Mouse (Mus musculus) midbrain, embryonic 11.5 days (tissue): ENCODE measurements at regions not wholly inside any gene's neighbourhood (a gene's known extent, or its start where the extent isn't known, plus 50 kb on each side); places are given as distances from the start of the nearest gene placed in this dataset.
A peak's percentile ranks its signal among the peaks of the same experiment; 100 is the strongest.

Experiments used
- ATAC-seq: fragments of 200-750 bp; cut with Nextera tagmentation; 2 replicates; pipeline ENCODE4 v1.8.0; 2017; ENCODE audit warnings: moderate TSS enrichment, moderate library complexity; ENCODE audit not compliant: low FRiP score
- DNase-seq: peaks from one replicate; pipeline ENCODE4 v3.0.0; 2015; ENCODE audit warnings: low spot score; ENCODE audit errors: missing footprints
- H3K27ac ChIP-seq: fragments of 300-500 bp; sonication (generic); 2 replicates; pipeline ENCODE4 v1.5.1; 2014; ENCODE audit warnings: low read depth, low read length
- H3K27me3 ChIP-seq: fragments of 300-500 bp; sonication (generic); 2 replicates; pipeline ENCODE4 v1.6.1; 2014; ENCODE audit warnings: mild to moderate bottlenecking, low read length, moderate library complexity, mixed read lengths; ENCODE audit not compliant: control insufficient read depth, insufficient read depth
- H3K36me3 ChIP-seq: fragments of 300-500 bp; sonication (generic); 2 replicates; pipeline ENCODE4 v1.6.1; 2014; ENCODE audit warnings: mild to moderate bottlenecking, low read length, moderate library complexity, mixed read lengths; ENCODE audit not compliant: control insufficient read depth, insufficient read depth
- H3K4me1 ChIP-seq: fragments of 300-500 bp; sonication (generic); 2 replicates; pipeline ENCODE4 v1.6.1; 2014; ENCODE audit warnings: low read length; ENCODE audit not compliant: control insufficient read depth, insufficient read depth
- H3K4me2 ChIP-seq: fragments of 300-500 bp; sonication (generic); 2 replicates; pipeline ENCODE4 v1.6.1; 2014; ENCODE audit warnings: mild to moderate bottlenecking, moderate library complexity
- H3K4me3 ChIP-seq: fragments of 300-500 bp; sonication (generic); 2 replicates; pipeline ENCODE4 v1.5.1; 2014; ENCODE audit warnings: low read depth, low read length
- H3K9ac ChIP-seq: fragments of 300-500 bp; sonication (generic); 2 replicates; pipeline ENCODE4 v1.6.1; 2014; ENCODE audit warnings: low read length
- H3K9me3 ChIP-seq: fragments of 300-500 bp; sonication (generic); 2 replicates; pipeline ENCODE4 v1.6.1; 2016; ENCODE audit warnings: low read length; ENCODE audit not compliant: control insufficient read depth
- WGBS: fragments of 180-500 bp; shearing (Covaris S2); extraction: QIAGEN DNeasy Blood & Tissue Kit; methylation state at CpG from one replicate; pipeline ENCODE4 v1.1.7; 2014; 5-methylcytosine and 5-hydroxymethylcytosine counted together

DNA sequence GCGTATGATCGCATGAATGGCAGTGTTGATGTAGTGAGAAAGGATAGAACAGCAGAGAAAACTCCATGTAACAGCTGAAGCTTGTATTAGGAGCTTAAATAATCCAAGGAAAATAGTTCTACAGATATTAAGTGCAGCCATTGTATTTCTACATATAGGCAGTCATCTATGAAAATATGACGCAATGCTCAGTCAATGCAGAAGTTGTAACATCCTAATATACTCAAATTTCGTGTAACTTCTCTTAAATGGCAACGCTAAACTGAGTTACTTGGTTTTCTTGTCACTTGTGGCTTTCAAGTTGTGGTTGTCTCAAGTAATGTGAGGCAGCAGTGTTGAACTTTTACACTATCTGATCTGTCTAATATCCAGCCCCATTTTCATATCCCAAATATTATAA is 127.1 kb upstream of the Thbs1 start:
- WGBS = 95% methylated on average over 5 of the region's 5 CpGs
- no peak for ATAC-seq

DNA sequence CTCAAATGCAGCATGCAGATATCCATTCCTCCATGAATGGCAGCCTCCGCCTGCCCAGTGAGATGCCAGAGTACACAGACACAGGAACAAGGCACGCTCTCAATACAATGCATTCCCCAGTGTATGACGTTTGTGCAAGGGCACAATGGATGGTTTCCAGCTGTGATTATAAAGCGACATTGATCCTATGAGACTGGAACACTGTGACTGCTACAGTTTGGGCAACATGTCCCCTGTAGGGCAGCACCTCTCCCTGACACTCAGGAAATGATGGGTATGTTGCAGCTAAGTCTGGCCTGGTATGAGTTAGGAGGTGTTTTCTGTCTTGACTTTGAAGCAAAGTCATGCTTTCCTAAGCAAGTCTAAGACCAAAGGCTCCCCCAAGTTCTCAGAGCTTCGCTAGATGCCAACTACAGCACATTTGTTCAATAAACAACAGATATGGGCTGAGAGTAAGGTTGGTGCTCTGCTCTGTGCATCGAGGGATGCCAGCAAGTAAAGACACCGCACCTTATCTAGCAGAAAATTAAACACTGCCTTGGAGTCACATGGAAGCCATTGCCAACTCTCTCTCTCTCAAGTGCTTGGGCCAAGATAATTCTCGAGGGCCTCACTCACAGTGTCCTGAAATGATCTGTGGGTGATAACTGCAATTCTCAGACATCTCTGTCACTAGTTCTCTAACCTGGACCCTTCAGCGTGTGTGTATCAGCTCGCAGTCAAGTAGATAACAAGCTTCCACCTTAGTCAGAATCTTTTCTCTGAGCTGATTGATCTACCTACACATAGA is 124.1 kb upstream of the Thbs1 start:
- Histone ChIP-seq H3K36me3 (no peaks in the 10 kb centered on the region), H3K27me3 (no peaks in the 10 kb centered on the region), H3K9ac (no peak overlapping the region), H3K27ac (no peak overlapping the region), H3K4me3 (no peak overlapping the region), H3K9me3 (no peaks in the 10 kb centered on the region), H3K4me1 (no peaks in the 10 kb centered on the region), H3K4me2 (no peak overlapping the region)
- WGBS = 78% methylated on average over 10 of the region's 10 CpGs
- ATAC-seq (no peak), DNase-seq (peak; percentile 79)

More for the DNA sequence above, 127.1 kb upstream of the Thbs1 start:
- no peak overlapping the region for H3K4me2 ChIP-seq
- no peaks in the 10 kb centered on the region for H3K27me3 ChIP-seq
- no peak overlapping the region for H3K27ac ChIP-seq
- no peaks in the 10 kb centered on the region for H3K9me3 ChIP-seq
- DNase-seq = no peak
- H3K36me3 ChIP-seq = no peaks in the 10 kb centered on the region
- no peak overlapping the region for H3K9ac ChIP-seq
- no peaks in the 10 kb centered on the region for H3K4me1 ChIP-seq
- H3K4me3 ChIP-seq = no peak overlapping the region

DNA sequence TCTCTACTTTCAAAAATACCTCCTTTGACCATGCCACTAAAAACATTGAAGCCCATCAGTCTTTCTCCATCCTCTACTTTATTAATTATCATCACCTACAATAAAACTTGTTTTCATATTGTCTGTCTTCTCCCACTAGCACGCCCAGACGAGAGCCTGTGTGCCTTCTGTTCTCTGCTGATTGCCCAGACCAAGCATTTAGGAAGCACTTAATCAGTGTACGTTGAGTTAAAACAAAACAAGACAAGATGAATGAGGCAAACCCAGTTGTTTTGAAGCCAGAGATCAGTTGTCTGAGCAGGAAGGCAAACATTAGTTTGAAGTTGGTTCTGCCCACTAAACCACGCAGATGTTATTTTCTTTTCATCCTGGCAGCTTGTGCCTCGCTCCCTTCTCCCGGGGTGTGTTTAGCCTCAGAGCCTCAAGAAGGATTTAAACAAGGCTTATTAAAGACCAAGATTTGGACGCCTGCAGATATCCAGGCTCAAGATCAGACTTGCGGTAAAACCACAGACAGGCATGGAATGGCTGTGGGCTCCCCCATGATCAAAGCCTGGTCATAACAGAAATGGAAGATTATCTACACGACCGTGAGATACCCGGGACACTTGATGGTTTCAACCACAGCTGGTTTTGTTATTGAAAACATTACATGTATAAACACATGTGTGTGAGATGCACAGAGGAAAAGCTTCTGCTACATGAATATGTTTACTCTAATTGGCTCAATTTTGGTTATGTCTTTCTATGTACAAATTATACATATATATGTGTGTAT is 123.1 kb upstream of the Thbs1 start:
- Histone ChIP-seq H3K4me2 (no peak overlapping the region), H3K4me1 (no peaks in the 10 kb centered on the region), H3K36me3 (no peaks in the 10 kb centered on the region), H3K9ac (no peak overlapping the region), H3K27ac (no peak overlapping the region), H3K27me3 (no peaks in the 10 kb centered on the region), H3K9me3 (no peaks in the 10 kb centered on the region), H3K4me3 (no peak overlapping the region)
- ATAC-seq = no peak
- peak; percentile 81 for DNase-seq
- 74% methylated on average over 11 of the region's 11 CpGs for WGBS

GRCm38 (mm10) chr2:117989215-117989614 is 122.5 kb upstream of the Thbs1 start:
- no peaks in the 10 kb centered on the region for H3K36me3 ChIP-seq
- peak; percentile 82 for DNase-seq
- no peaks in the 10 kb centered on the region for H3K4me1 ChIP-seq
- no peaks in the 10 kb centered on the region for H3K9me3 ChIP-seq
- no peak for ATAC-seq
- no peak overlapping the region for H3K9ac ChIP-seq
- H3K4me3 ChIP-seq = no peak overlapping the region
- no peaks in the 10 kb centered on the region for H3K27me3 ChIP-seq
- no peak overlapping the region for H3K4me2 ChIP-seq
- no peak overlapping the region for H3K27ac ChIP-seq
- WGBS = 89% methylated on average over 8 of the region's 8 CpGs

GRCm38 (mm10) chr2:117996130-117997083 is 115.3 kb upstream of the Thbs1 start:
- H3K4me2 ChIP-seq = no peak overlapping the region
- 80% methylated on average over 14 of the region's 14 CpGs for WGBS
- H3K9ac ChIP-seq = no peak overlapping the region
- no peaks in the 10 kb centered on the region for H3K36me3 ChIP-seq
- H3K4me3 ChIP-seq = no peak overlapping the region
- no peak overlapping the region for H3K27ac ChIP-seq
- DNase-seq = peak; percentile 78
- H3K27me3 ChIP-seq = no peaks in the 10 kb centered on the region
- no peaks in the 10 kb centered on the region for H3K4me1 ChIP-seq
- H3K9me3 ChIP-seq = no peaks in the 10 kb centered on the region
- ATAC-seq = no peak

- H3K36me3 ChIP-seq = no peaks in the 10 kb centered on the region
- H3K4me2 ChIP-seq = no peak overlapping the region
- WGBS = 83% methylated on average over 6 of the region's 6 CpGs
- no peak overlapping the region for H3K27ac ChIP-seq
- no peak overlapping the region for H3K9ac ChIP-seq
- no peak for ATAC-seq
- no peak for DNase-seq
- H3K4me1 ChIP-seq = no peaks in the 10 kb centered on the region
- no peaks in the 10 kb centered on the region for H3K9me3 ChIP-seq
- no peaks in the 10 kb centered on the region for H3K27me3 ChIP-seq
- no peak overlapping the region for H3K4me3 ChIP-seq
Measured at GRCm38 (mm10) chr2:117999641-118000040, 112.0 kb upstream of the Thbs1 start.

- ATAC-seq = no peak
- Histone ChIP-seq H3K4me3 (no peak overlapping the region), H3K4me2 (no peak overlapping the region), H3K36me3 (no peaks in the 10 kb centered on the region), H3K27ac (no peak overlapping the region), H3K4me1 (no peaks in the 10 kb centered on the region), H3K9me3 (no peaks in the 10 kb centered on the region), H3K27me3 (no peaks in the 10 kb centered on the region), H3K9ac (no peak overlapping the region)
- 88% methylated on average over 5 of the region's 5 CpGs for WGBS
- DNase-seq = no peak
Measured at GRCm38 (mm10) chr2:118004191-118004590, 107.5 kb upstream of the Thbs1 start.

- H3K27ac ChIP-seq = no peak overlapping the region
- 60% methylated on average over 10 of the region's 10 CpGs for WGBS
- no peak overlapping the region for H3K4me2 ChIP-seq
Measured at GRCm38 (mm10) chr2:118007539-118008427, 103.9 kb upstream of the Thbs1 start.

More at GRCm38 (mm10) chr2:118007539-118008427, 103.9 kb upstream of the Thbs1 start:
- DNase-seq (peak; percentile 71), ATAC-seq (no peak)
- Histone ChIP-seq H3K9ac (no peak overlapping the region), H3K36me3 (no peaks in the 10 kb centered on the region), H3K27me3 (no peaks in the 10 kb centered on the region), H3K4me3 (no peak overlapping the region), H3K9me3 (no peaks in the 10 kb centered on the region), H3K4me1 (no peaks in the 10 kb centered on the region)
